Mouse (Mus musculus): ENCODE data around the gene Psmc6. TPM values are rescaled to one million over a fixed set of nuclear protein-coding genes. Genes with fewer than 3 reads are reported as not detected.

Psmc6 gene
- polyA plus RNA-seq (2014; fragmentation: Illumina TruSeq; extraction: RNeasy Lipid Tissue Mini Kit (QIAGEN cat#74804); ENCODE audit: low read depth, low replicate concordance) = 399 TPM

GRCm38 (mm10) chr14:45329589-45330181, at the start of gene Psmc6:
Psmc6 (plus strand) TSS chr14:45329788.

GRCm38 (mm10) chr14:45318426-45319236, 11.0 kb upstream of the Psmc6 start, which contains the start of gene Ero1l:
Ero1l (minus strand) TSS chr14:45318771.

GRCm38 (mm10) chr14:45350931-45351859, 21.6 kb downstream of the Psmc6 start, which contains the start of gene Styx:
Styx (plus strand) TSS chr14:45351093.

Other genes with a start within 250 kb of the Psmc6 start
- gene Gpr137c, start 110.1 kb upstream of the Psmc6 start, polyA plus RNA-seq (2014; fragmentation: Illumina TruSeq; extraction: RNeasy Lipid Tissue Mini Kit (QIAGEN cat#74804); ENCODE audit: low read depth, low replicate concordance) = 0.32 TPM
- 7.3 TPM for gene Txndc16, start 109.5 kb upstream of the Psmc6 start, polyA plus RNA-seq (2014; fragmentation: Illumina TruSeq; extraction: RNeasy Lipid Tissue Mini Kit (QIAGEN cat#74804); ENCODE audit: low read depth, low replicate concordance)
- gene Ero1l, start 11.0 kb upstream of the Psmc6 start, polyA plus RNA-seq (2014; fragmentation: Illumina TruSeq; extraction: RNeasy Lipid Tissue Mini Kit (QIAGEN cat#74804); ENCODE audit: low read depth, low replicate concordance) = 32.1 TPM
- gene Styx, start 21.3 kb downstream of the Psmc6 start, polyA plus RNA-seq (2014; fragmentation: Illumina TruSeq; extraction: RNeasy Lipid Tissue Mini Kit (QIAGEN cat#74804); ENCODE audit: low read depth, low replicate concordance) = 18.7 TPM
- 280 TPM for gene Gnpnat1, start 75.1 kb downstream of the Psmc6 start, polyA plus RNA-seq (2014; fragmentation: Illumina TruSeq; extraction: RNeasy Lipid Tissue Mini Kit (QIAGEN cat#74804); ENCODE audit: low read depth, low replicate concordance)
- 171 TPM for gene Fermt2, start 200.3 kb downstream of the Psmc6 start, polyA plus RNA-seq (2014; fragmentation: Illumina TruSeq; extraction: RNeasy Lipid Tissue Mini Kit (QIAGEN cat#74804); ENCODE audit: low read depth, low replicate concordance)